Mouse (Mus musculus) CH12.LX (cell line): ENCODE results near the gene Crtc1. TPM values are rescaled to one million over a fixed set of nuclear protein-coding genes. Genes with fewer than 3 reads are reported as not detected.

Source experiments
- DNase-seq: peaks from one replicate; pipeline ENCODE4 v3.0.0-alpha.2; 2013; ENCODE audit errors: extremely low read depth
- H3K27ac ChIP-seq: 2 replicates; pipeline ENCODE4 v1.5.1; 2012; ENCODE audit warnings: low read depth, mild to moderate bottlenecking, control low read depth, moderate library complexity; ENCODE audit not compliant: insufficient read depth
- H3K27me3 ChIP-seq: replicated peaks from 2 replicates; pipeline ENCODE3; 2012; ENCODE audit warnings: inconsistent platforms
- H3K36me3 ChIP-seq, 2 experiments: replicated peaks in 1 of 2; 2 replicates each; pipeline versions ENCODE3 to v1.6.1; 2012; ENCODE audit warnings: inconsistent platforms in 1 of 2, low read length in 1 of 2, mild to moderate bottlenecking in 1 of 2, mixed read lengths in 1 of 2, moderate library complexity in 1 of 2; ENCODE audit not compliant: control insufficient read depth in 1 of 2, insufficient read depth in 1 of 2
- H3K4me1 ChIP-seq, 2 experiments: 2 replicates each; pipeline ENCODE4 v1.6.1; 2012; ENCODE audit warnings: inconsistent platforms in 1 of 2, moderate library complexity in 1 of 2; ENCODE audit not compliant: insufficient read depth in 2 of 2, control insufficient read depth in 1 of 2
- H3K4me2 ChIP-seq: 2 replicates; pipeline ENCODE4 v1.6.1; 2012; ENCODE audit warnings: low read depth, mild to moderate bottlenecking, control low read depth; ENCODE audit not compliant: poor library complexity, insufficient read depth, severe bottlenecking
- H3K4me3 ChIP-seq, 3 experiments: fragments of 150-350 bp in 1 of 3; sonication (generic) in 1 of 3; replicated peaks in 1 of 3; 2 replicates each; pipeline versions ENCODE3 to v1.5.1; 2011 to 2012; ENCODE audit warnings: low read depth in 2 of 3, low read length in 2 of 3, mild to moderate bottlenecking in 2 of 3, moderate library complexity in 2 of 3, control low read depth in 1 of 3, improper control_type of control experiment in 1 of 3, inconsistent platforms in 1 of 3, mixed read lengths in 1 of 3; ENCODE audit not compliant: poor library complexity in 1 of 3
- H3K79me2 ChIP-seq: replicated peaks from 2 replicates; pipeline ENCODE4 v1.6.1; 2012; ENCODE audit warnings: mild to moderate bottlenecking, moderate library complexity; ENCODE audit not compliant: control insufficient read depth, poor library complexity, insufficient read depth, severe bottlenecking; ENCODE audit errors: extremely low read depth
- H3K9ac ChIP-seq: 2 replicates; pipeline ENCODE4 v1.6.1; 2012; ENCODE audit warnings: low read depth, mild to moderate bottlenecking, control low read depth, moderate library complexity; ENCODE audit not compliant: insufficient read depth
- H3K9me3 ChIP-seq: replicated peaks from 2 replicates; pipeline ENCODE3; 2012; ENCODE audit warnings: low read length, inconsistent platforms, mixed read lengths
- BHLHE40 ChIP-seq: IDR thresholded peaks from 2 replicates; pipeline ENCODE4 v1.6.1; 2011; ENCODE audit warnings: mild to moderate bottlenecking, low read depth, low read length, improper control_type of control experiment
- CHD1 ChIP-seq: IDR thresholded peaks from 2 replicates; pipeline ENCODE4 v1.6.1; 2012; ENCODE audit warnings: low read depth, low read length, improper control_type of control experiment, inconsistent platforms
- CHD2 ChIP-seq: IDR thresholded peaks from 2 replicates; pipeline ENCODE4 v1.6.1; 2011; ENCODE audit warnings: low read length, improper control_type of control experiment
- CTCF ChIP-seq, 2 experiments: IDR thresholded peaks in 1 of 2; conservative IDR thresholded peaks in 1 of 2; 2 replicates each; pipeline ENCODE4 v1.5.1; 2011 to 2012; ENCODE audit warnings: low read depth in 2 of 2, low read length in 2 of 2, improper control_type of control experiment in 1 of 2, inconsistent platforms in 1 of 2, mild to moderate bottlenecking in 1 of 2, moderate library complexity in 1 of 2
- E2F4 ChIP-seq: IDR thresholded peaks from 2 replicates; pipeline ENCODE4 v1.6.1; 2011; ENCODE audit warnings: low read depth, low read length, improper control_type of control experiment; ENCODE audit not compliant: insufficient replicate concordance
- ELF1 ChIP-seq: IDR thresholded peaks from 2 replicates; pipeline ENCODE4 v1.6.1; 2014; ENCODE audit warnings: low read depth, mild to moderate bottlenecking, inconsistent platforms, low read length, improper control_type of control experiment
- EP300 ChIP-seq: IDR thresholded peaks from 2 replicates; pipeline ENCODE4 v1.6.1; 2011; ENCODE audit warnings: low read length, improper control_type of control experiment
- HCFC1 ChIP-seq: IDR thresholded peaks from 2 replicates; pipeline ENCODE4 v1.6.1; 2012; ENCODE audit warnings: low read depth, mild to moderate bottlenecking, inconsistent platforms, low read length, improper control_type of control experiment
- IRF4 ChIP-seq: IDR thresholded peaks from 2 replicates; pipeline ENCODE4 v1.6.1; 2014; ENCODE audit warnings: low read depth, mild to moderate bottlenecking, inconsistent platforms, low read length, improper control_type of control experiment
- JUND ChIP-seq: conservative IDR thresholded peaks from 2 replicates; pipeline ENCODE4 v1.6.1; 2011; ENCODE audit warnings: low read depth, low read length, improper control_type of control experiment
- MAFK ChIP-seq: IDR thresholded peaks from 2 replicates; pipeline ENCODE4 v1.6.1; 2011; ENCODE audit warnings: low read length, improper control_type of control experiment; ENCODE audit not compliant: insufficient replicate concordance
- MXI1 ChIP-seq: IDR thresholded peaks from 2 replicates; pipeline ENCODE4 v1.6.1; 2011; ENCODE audit warnings: mild to moderate bottlenecking, low read depth, low read length, improper control_type of control experiment
- MYC ChIP-seq: IDR thresholded peaks from 2 replicates; pipeline ENCODE4 v1.6.1; 2011; ENCODE audit warnings: low read depth, mild to moderate bottlenecking, improper control_type of control experiment, low read length
- PAX5 ChIP-seq: IDR thresholded peaks from 2 replicates; pipeline ENCODE4 v1.6.1; 2012; ENCODE audit warnings: low read length, inconsistent platforms, mixed read lengths
- POLR2AphosphoS2 ChIP-seq: IDR thresholded peaks from 2 replicates; pipeline ENCODE4 v1.6.1; 2011; ENCODE audit warnings: low read depth, low read length, improper control_type of control experiment
- RAD21 ChIP-seq: IDR thresholded peaks from 2 replicates; pipeline ENCODE4 v1.6.1; 2011; ENCODE audit warnings: low read depth, mild to moderate bottlenecking, low read length, improper control_type of control experiment, moderate library complexity
- RCOR1 ChIP-seq: conservative IDR thresholded peaks from 2 replicates; pipeline ENCODE4 v1.6.1; 2012; ENCODE audit warnings: low read depth, mild to moderate bottlenecking, inconsistent platforms, low read length, improper control_type of control experiment
- TBP ChIP-seq: conservative IDR thresholded peaks from 2 replicates; pipeline ENCODE4 v1.6.1; 2011; ENCODE audit warnings: low read depth, low read length, improper control_type of control experiment
- TCF12 ChIP-seq: IDR thresholded peaks from 2 replicates; pipeline ENCODE4 v1.6.1; 2014; ENCODE audit warnings: low read depth, mild to moderate bottlenecking, inconsistent platforms, low read length, improper control_type of control experiment
- USF1 ChIP-seq: IDR thresholded peaks from 2 replicates; pipeline ENCODE4 v1.6.1; 2014; ENCODE audit warnings: low read depth, mild to moderate bottlenecking, inconsistent platforms, low read length, improper control_type of control experiment
- USF2 ChIP-seq: conservative IDR thresholded peaks from 2 replicates; pipeline ENCODE4 v1.6.1; 2011; ENCODE audit warnings: low read depth, low read length, improper control_type of control experiment
- ZKSCAN1 ChIP-seq: IDR thresholded peaks from 2 replicates; pipeline ENCODE4 v1.6.1; 2012; ENCODE audit warnings: low read depth, inconsistent platforms, low read length, improper control_type of control experiment, borderline replicate concordance
- ZMIZ1 ChIP-seq: IDR thresholded peaks from 2 replicates; pipeline ENCODE4 v1.6.1; 2012; ENCODE audit warnings: low read depth, mild to moderate bottlenecking, inconsistent platforms, low read length, improper control_type of control experiment
- dilution Hi-C: fragments of 300-500 bp; cut with MboI; formaldehyde crosslinking; loops from 2 replicates; pipeline ENCODE4 v1.14.3; 2020; ENCODE audit warnings: low sequenced_read_pairs; ENCODE audit not compliant: extremely low pct_unique_long_range_greater_than_20kb, extremely low pct_ligation_motif_present
- in situ Hi-C: fragments of 300-500 bp; cut with MboI; formaldehyde crosslinking; loops from 3 replicates; pipeline ENCODE4 v1.14.3; 2019; ENCODE audit warnings: low sequenced_read_pairs, low pct_ligation_motif_present, low pct_unique_long_range_greater_than_20kb, mixed read lengths
- polyA plus RNA-seq: library from polyadenylated mRNA; unstranded; fragments of >175 nt; gene quantifications from 2 replicates; pipeline ENCODE4 v1.2.1, GENCODE M21; 2012; ENCODE audit warnings: low read depth; ENCODE audit not compliant: insufficient read length
- total RNA-seq, 2 experiments: library from RNA; depleted of rRNA; stranded (reverse); fragments of 300-350 nt in 1 of 2; fragments of >200 nt in 1 of 2; gene quantifications; 2 replicates each; pipeline ENCODE4 v1.2.3; 2012 to 2014

Gene Crtc1
- total and polyA plus RNA-seq, 3 experiments, result 2.0 to 8.6 (median 2.2) TPM

DNA sequence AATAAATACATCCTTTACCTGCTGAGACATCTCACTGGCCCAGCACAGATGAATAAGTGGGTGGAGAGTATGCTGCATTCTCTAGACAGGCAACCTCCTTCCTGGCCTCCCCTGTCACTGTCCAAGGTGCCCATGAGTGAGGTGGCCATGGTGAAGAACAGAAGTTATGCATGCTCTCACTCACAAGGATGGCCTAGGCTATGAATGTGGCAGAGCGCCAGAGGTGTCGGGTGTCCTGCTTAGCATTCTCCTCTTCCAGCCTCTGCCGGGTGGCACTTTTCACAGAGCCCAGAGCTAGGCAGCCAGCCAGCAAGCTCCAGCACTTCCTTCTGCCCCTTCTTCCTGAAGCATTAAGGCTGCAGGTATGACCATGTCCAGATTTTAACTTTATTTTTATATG lies 80.0 kb downstream of the Crtc1 start:
- dilution Hi-C loops (no loop called here), in situ Hi-C loops (no loop called here)
- H3K4me3 ChIP-seq, result no peak overlapping the region
- no peak overlapping the region for H3K27ac ChIP-seq
- H3K27me3 ChIP-seq, result peaks cover 9% of the 10 kb centered on the region
- H3K4me1 ChIP-seq, result peaks cover 1 to 2% of the 10 kb centered on the region in 2 experiments; a peak in 3 of 4 replicates
- no peak overlapping the region for H3K9ac ChIP-seq
- no peak for DNase-seq
- no peak for TF ChIP-seq USF2
- no peak for TF ChIP-seq IRF4
- TF ChIP-seq BHLHE40, result no peak
- TF ChIP-seq HCFC1, result no peak
- no peak for TF ChIP-seq MYC
- TF ChIP-seq ZKSCAN1, result no peak
- no peak for TF ChIP-seq JUND
- no peak for TF ChIP-seq E2F4
- TF ChIP-seq CHD1, result no peak
- no peak for TF ChIP-seq MXI1
- no peak for TF ChIP-seq RAD21
- TF ChIP-seq RCOR1, result no peak
- no peak for TF ChIP-seq TBP
- TF ChIP-seq USF1, result no peak
- no peak for TF ChIP-seq MAFK
- TF ChIP-seq ELF1, result no peak
- TF ChIP-seq, all 38 proteins: peak for 0
- Histone ChIP-seq H3K4me2 (no peak overlapping the region), H3K9me3 (peaks cover 4% of the 10 kb centered on the region), H3K36me3 (no peaks in the 10 kb centered on the region), H3K79me2 (no peaks in the 10 kb centered on the region)

DNA sequence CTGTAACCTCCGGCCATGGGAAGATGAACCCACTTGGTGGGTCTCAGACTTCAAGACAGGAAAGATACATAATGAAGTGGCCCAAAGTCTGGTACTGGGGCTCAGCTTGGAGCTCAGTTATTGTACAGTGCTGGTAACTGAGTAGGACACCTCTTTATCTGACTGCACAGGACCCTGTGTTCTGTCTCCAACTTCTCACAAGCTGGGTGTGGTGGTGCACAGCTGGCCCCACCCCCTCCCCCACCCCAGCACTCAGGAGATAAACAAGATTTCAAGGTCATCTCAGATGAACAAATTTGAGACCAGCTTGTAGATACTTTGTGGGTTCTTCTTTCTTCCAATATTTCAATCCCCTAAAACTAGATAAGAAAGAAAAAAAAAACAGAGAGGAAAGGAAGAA lies 83.3 kb downstream of the Crtc1 start:
- peaks cover 17% of the 10 kb centered on the region for H3K79me2 ChIP-seq
- in situ Hi-C loops, result no loop called here
- peaks cover 4% of the 10 kb centered on the region for H3K9me3 ChIP-seq
- dilution Hi-C loops, result no loop called here
- TF ChIP-seq ZMIZ1 (no peak), CTCF (conservative IDR thresholded peaks at IDR 0.05 in 1 of 2, IDR thresholded peaks at IDR 0.05 in 1 of 2; ENCODE audit: low read depth in 2 of 2, low read length in 2 of 2) (no peak), PAX5 (no peak), MAFK (no peak), RCOR1 (no peak), USF2 (no peak), EP300 (no peak), POLR2AphosphoS2 (no peak), MXI1 (no peak), CHD2 (no peak), TCF12 (no peak), USF1 (no peak)
- peaks cover 13 to 17% of the 10 kb centered on the region in 2 experiments for H3K4me1 ChIP-seq
- no peak overlapping the region for H3K27ac ChIP-seq
- peaks cover 0 to 4% of the 10 kb centered on the region in 2 experiments for H3K36me3 ChIP-seq
- no peak overlapping the region for H3K4me3 ChIP-seq
- no peak overlapping the region for H3K4me2 ChIP-seq
- DNase-seq, result no peak
- H3K9ac ChIP-seq, result no peak overlapping the region
- H3K27me3 ChIP-seq, result no peaks in the 10 kb centered on the region
